Mouse (Mus musculus) liver, embryonic 11.5 days (tissue): Measurements from ENCODE around the gene Calhm2. TPM values are rescaled to one million over a fixed set of nuclear protein-coding genes. Genes with fewer than 3 reads are reported as not detected.

ENCODE experiments used
- ATAC-seq: fragments of 200-750 bp; cut with Nextera tagmentation; replicated peaks from 2 replicates; pipeline ENCODE4 v1.8.0; 2017; ENCODE audit warnings: moderate number of reproducible peaks, mild to moderate bottlenecking, moderate TSS enrichment, moderate library complexity; ENCODE audit not compliant: low FRiP score
- DNase-seq: peaks from one replicate; pipeline ENCODE4 v3.0.0-alpha.2; 2017; ENCODE audit warnings: low spot score
- H3K27ac ChIP-seq: fragments of 300-500 bp; sonication (generic); 2 replicates; pipeline ENCODE4 v1.5.1; 2014; ENCODE audit warnings: mild to moderate bottlenecking, low read depth, low read length, control low read depth
- H3K27me3 ChIP-seq: fragments of 300-500 bp; sonication (generic); replicated peaks from 2 replicates; pipeline ENCODE4 v1.6.1; 2014; ENCODE audit warnings: low read length, mixed read lengths; ENCODE audit not compliant: control insufficient read depth, insufficient read depth
- H3K36me3 ChIP-seq: fragments of 300-500 bp; sonication (generic); 2 replicates; pipeline ENCODE4 v1.6.1; 2014; ENCODE audit warnings: mild to moderate bottlenecking, low read length, moderate library complexity, mixed read lengths; ENCODE audit not compliant: control insufficient read depth, insufficient read depth
- H3K4me1 ChIP-seq: fragments of 300-500 bp; sonication (generic); replicated peaks from 2 replicates; pipeline ENCODE4 v1.6.1; 2014; ENCODE audit warnings: low read length, mixed read lengths; ENCODE audit not compliant: control insufficient read depth, insufficient read depth
- H3K4me2 ChIP-seq: fragments of 300-500 bp; sonication (generic); 2 replicates; pipeline ENCODE4 v1.6.1; 2014; ENCODE audit warnings: mild to moderate bottlenecking, control low read depth, moderate library complexity
- H3K4me3 ChIP-seq: fragments of 300-500 bp; sonication (generic); 2 replicates; pipeline ENCODE4 v1.5.1; 2014; ENCODE audit warnings: low read depth, low read length, control low read depth
- H3K9ac ChIP-seq: fragments of 300-500 bp; sonication (generic); 2 replicates; pipeline ENCODE4 v1.6.1; 2014; ENCODE audit warnings: low read depth, low read length, control low read depth
- H3K9me3 ChIP-seq: fragments of 300-500 bp; sonication (generic); 2 replicates; pipeline ENCODE4 v1.6.1; 2016; ENCODE audit warnings: low read length, inconsistent platforms, mixed read lengths; ENCODE audit not compliant: control insufficient read depth
- WGBS: fragments of 180-500 bp; shearing (Covaris S2); extraction: QIAGEN DNeasy Blood & Tissue Kit; methylation state at CpG from one replicate; pipeline ENCODE4 v1.1.7; 2014; 5-methylcytosine and 5-hydroxymethylcytosine counted together
- polyA plus RNA-seq: library from polyadenylated mRNA; unstranded; fragments of >200 nt; fragmentation: Nextera tagmentation; extraction: Ambion mirVana; gene quantifications from 2 replicates; pipeline ENCODE4 v1.2.1, GENCODE M21; 2014

The Calhm2 gene
- polyA plus RNA-seq, 1 experiment from 2014 or later: 1.2 TPM

- H3K4me3 ChIP-seq: no peak overlapping the region
- no peak overlapping the region for H3K4me2 ChIP-seq
- no peaks in the 10 kb centered on the region for H3K4me1 ChIP-seq
- H3K36me3 ChIP-seq: no peaks in the 10 kb centered on the region
- no peak for ATAC-seq
- H3K27ac ChIP-seq: no peak overlapping the region
- no peaks in the 10 kb centered on the region for H3K27me3 ChIP-seq
- no peak for DNase-seq
- no peaks in the 10 kb centered on the region for H3K9me3 ChIP-seq
- 55% methylated on average over 4 of the region's 4 CpGs for WGBS
- no peak overlapping the region for H3K9ac ChIP-seq
Observed at GRCm38 (mm10) chr19:47161669-47162068, 23.6 kb upstream of the Calhm2 start.

- Histone ChIP-seq H3K27me3 (no peaks in the 10 kb centered on the region), H3K9ac (no peak within 1 kb of the TSS), H3K36me3 (no peaks in the 10 kb centered on the region), H3K9me3 (no peaks in the 10 kb centered on the region), H3K4me1 (no peaks in the 10 kb centered on the region), H3K4me2 (no peak within 1 kb of the TSS), H3K4me3 (no peak within 1 kb of the TSS), H3K27ac (no peak within 1 kb of the TSS)
- WGBS: 70% methylated on average over 11 of the region's 11 CpGs
- ATAC-seq: no peak
- DNase-seq: no peak
Observed at GRCm38 (mm10) chr19:47157664-47158063, 19.6 kb upstream of the Calhm2 start, which contains the start of gene Calhm3. Calhm3 (minus strand) TSS chr19:47157764.

GRCm38 (mm10) chr19:47153767-47154166 is 15.7 kb upstream of the Calhm2 start:
- Histone ChIP-seq H3K4me2 (no peak overlapping the region), H3K9ac (no peak overlapping the region), H3K27me3 (peaks cover 15% of the 10 kb centered on the region), H3K36me3 (no peaks in the 10 kb centered on the region), H3K27ac (no peak overlapping the region), H3K4me1 (no peaks in the 10 kb centered on the region), H3K9me3 (no peaks in the 10 kb centered on the region), H3K4me3 (no peak overlapping the region)
- WGBS: 74% methylated on average over 7 of the region's 7 CpGs
- DNase-seq (no peak), ATAC-seq (no peak)

- no peak overlapping the region for H3K4me3 ChIP-seq
- ATAC-seq: no peak
- H3K4me2 ChIP-seq: peak overlapping the region; percentile 52
Observed at GRCm38 (mm10) chr19:47152062-47152369, 13.9 kb upstream of the Calhm2 start.

GRCm38 (mm10) chr19:47151332-47152061 is 13.4 kb upstream of the Calhm2 start:
- Histone ChIP-seq H3K4me2 (peak overlapping the region; percentile 52), H3K9me3 (no peaks in the 10 kb centered on the region), H3K27me3 (peaks cover 17% of the 10 kb centered on the region), H3K27ac (no peak overlapping the region), H3K36me3 (no peaks in the 10 kb centered on the region), H3K4me1 (no peaks in the 10 kb centered on the region), H3K4me3 (peak overlapping the region; percentile 23), H3K9ac (0 out of 2 replicates have a peak overlapping the region, but pooled peaks have one; percentile 20)
- ATAC-seq (no peak), DNase-seq (no peak)
- WGBS: 24% methylated on average over 32 of the region's 32 CpGs

More at GRCm38 (mm10) chr19:47152062-47152369, 13.9 kb upstream of the Calhm2 start:
- DNase-seq: no peak
- Histone ChIP-seq H3K9ac (no peak overlapping the region), H3K9me3 (no peaks in the 10 kb centered on the region), H3K27me3 (peaks cover 15% of the 10 kb centered on the region), H3K4me1 (no peaks in the 10 kb centered on the region), H3K36me3 (no peaks in the 10 kb centered on the region), H3K27ac (no peak overlapping the region)
- WGBS: 61% methylated on average over 12 of the region's 12 CpGs

- Histone ChIP-seq H3K4me2 (no peak overlapping the region), H3K4me3 (no peak overlapping the region), H3K9me3 (no peaks in the 10 kb centered on the region), H3K27me3 (peaks cover 17% of the 10 kb centered on the region), H3K4me1 (no peaks in the 10 kb centered on the region), H3K9ac (no peak overlapping the region), H3K27ac (no peak overlapping the region), H3K36me3 (no peaks in the 10 kb centered on the region)
- WGBS: 39% methylated on average over 4 of the region's 4 CpGs
- ATAC-seq (no peak), DNase-seq (no peak)
Observed at GRCm38 (mm10) chr19:47149854-47150253, 11.8 kb upstream of the Calhm2 start.

GRCm38 (mm10) chr19:47148267-47148847 is 10.3 kb upstream of the Calhm2 start:
- peaks cover 20% of the 10 kb centered on the region for H3K27me3 ChIP-seq
- H3K36me3 ChIP-seq: no peaks in the 10 kb centered on the region
- no peaks in the 10 kb centered on the region for H3K9me3 ChIP-seq
- DNase-seq (no peak), ATAC-seq (no peak)
- 69% methylated on average over 5 of the region's 5 CpGs for WGBS
- H3K27ac ChIP-seq: no peak overlapping the region
- H3K9ac ChIP-seq: no peak overlapping the region
- no peak overlapping the region for H3K4me2 ChIP-seq
- H3K4me1 ChIP-seq: no peaks in the 10 kb centered on the region
- no peak overlapping the region for H3K4me3 ChIP-seq

- WGBS: 87% methylated on average over 6 of the region's 6 CpGs
- Histone ChIP-seq H3K36me3 (no peaks in the 10 kb centered on the region), H3K27ac (no peak within 1 kb of the TSS), H3K27me3 (peaks cover 9% of the 10 kb centered on the region; the same call in 1 of the 2 replicates), H3K9me3 (no peaks in the 10 kb centered on the region), H3K9ac (no peak within 1 kb of the TSS), H3K4me3 (no peak within 1 kb of the TSS), H3K4me1 (no peaks in the 10 kb centered on the region), H3K4me2 (no peak within 1 kb of the TSS)
- DNase-seq (no peak), ATAC-seq (no peak)
Observed at GRCm38 (mm10) chr19:47144154-47144553, 6.1 kb upstream of the Calhm2 start, which contains the start of gene Calhm1. Calhm1 (minus strand) TSS chr19:47144254.

- H3K9me3 ChIP-seq: no peaks in the 10 kb centered on the region
- H3K36me3 ChIP-seq: no peaks in the 10 kb centered on the region
- 68% methylated on average over 6 of the region's 6 CpGs for WGBS
- H3K4me2 ChIP-seq: no peak overlapping the region
- peaks cover 7% of the 10 kb centered on the region for H3K4me1 ChIP-seq
- no peak overlapping the region for H3K9ac ChIP-seq
- no peak overlapping the region for H3K27ac ChIP-seq
- no peak overlapping the region for H3K4me3 ChIP-seq
- DNase-seq: no peak
- no peak for ATAC-seq
- peaks cover 19% of the 10 kb centered on the region for H3K27me3 ChIP-seq
Observed at GRCm38 (mm10) chr19:47142438-47142837, 4.3 kb upstream of the Calhm2 start.
